Mouse (Mus musculus) intestine, postnatal 0 days (tissue): ENCODE results near the gene Nms. TPM values are rescaled to one million over a fixed set of nuclear protein-coding genes. Genes with fewer than 3 reads are reported as not detected.

Experiments used
- ATAC-seq: fragments of 200-750 bp; cut with Nextera tagmentation; 2 replicates; pipeline ENCODE4 v1.8.0; 2017; ENCODE audit warnings: mild to moderate bottlenecking, moderate TSS enrichment, moderate library complexity
- H3K27ac ChIP-seq: fragments of 300-500 bp; sonication (generic); 2 replicates; pipeline ENCODE4 v1.5.1; 2014; ENCODE audit warnings: mild to moderate bottlenecking, low read depth, low read length, moderate library complexity
- H3K27me3 ChIP-seq: fragments of 300-500 bp; sonication (generic); replicated peaks from 2 replicates; pipeline ENCODE4 v1.6.1; 2014; ENCODE audit warnings: low read length, mixed read lengths; ENCODE audit not compliant: control insufficient read depth, insufficient read depth
- H3K36me3 ChIP-seq: fragments of 300-500 bp; sonication (generic); 2 replicates; pipeline ENCODE4 v1.6.1; 2014; ENCODE audit warnings: mild to moderate bottlenecking, moderate library complexity; ENCODE audit not compliant: control insufficient read depth, insufficient read depth
- H3K4me1 ChIP-seq: fragments of 300-500 bp; sonication (generic); replicated peaks from 2 replicates; pipeline ENCODE4 v1.6.1; 2014; ENCODE audit warnings: antibody characterized with exemption, low read length, mixed read lengths; ENCODE audit not compliant: control insufficient read depth, insufficient read depth
- H3K4me2 ChIP-seq: fragments of 300-500 bp; sonication (generic); replicated peaks from 2 replicates; pipeline ENCODE4 v1.6.1; 2014; ENCODE audit warnings: low read depth, mild to moderate bottlenecking, moderate library complexity
- H3K4me3 ChIP-seq: fragments of 300-500 bp; sonication (generic); 2 replicates; pipeline ENCODE4 v1.5.1; 2014; ENCODE audit warnings: low read depth, low read length
- H3K9ac ChIP-seq: fragments of 300-500 bp; sonication (generic); 2 replicates; pipeline ENCODE4 v1.6.1; 2014; ENCODE audit warnings: mild to moderate bottlenecking, low read depth, low read length
- H3K9me3 ChIP-seq: fragments of 300-500 bp; sonication (generic); 2 replicates; pipeline ENCODE4 v1.6.1; 2016; ENCODE audit warnings: mixed run types; ENCODE audit not compliant: control insufficient read depth
- CTCF ChIP-seq: sonication (generic); IDR thresholded peaks from 2 replicates; pipeline ENCODE4 v1.5.1; 2016; ENCODE audit warnings: low read depth, mild to moderate bottlenecking, control low read depth, antibody characterized with exemption, moderate library complexity
- WGBS: fragments of 180-500 bp; shearing (Covaris S2); extraction: QIAGEN DNeasy Blood & Tissue Kit; methylation state at CpG from one replicate; pipeline ENCODE4 v1.1.7; 2014; 5-methylcytosine and 5-hydroxymethylcytosine counted together
- polyA plus RNA-seq: library from polyadenylated mRNA; unstranded; fragments of >200 nt; fragmentation: Nextera tagmentation; extraction: Ambion mirVana; gene quantifications from 2 replicates; pipeline ENCODE4 v1.2.1, GENCODE M21; 2015

Gene Nms
- polyA plus RNA-seq, 1 experiment from 2014 or later: not detected

GRCm38 (mm10) chr1:38987080-38987864 lies 48.3 kb downstream of the Nms start:
- no peak for TF ChIP-seq CTCF
- ATAC-seq: peak; percentile 96
- Histone ChIP-seq H3K9ac (peak overlapping the region; percentile 75), H3K4me3 (peak overlapping the region; percentile 76), H3K27ac (peak overlapping the region; percentile 77), H3K27me3 (no peaks in the 10 kb centered on the region), H3K9me3 (no peaks in the 10 kb centered on the region), H3K4me2 (peak overlapping the region; percentile 70), H3K4me1 (peaks cover 10% of the 10 kb centered on the region; the same call in 1 of the 2 replicates), H3K36me3 (peaks cover 10% of the 10 kb centered on the region; the same call in 1 of the 2 replicates)
- 1% methylated on average over 38 of the region's 38 CpGs for WGBS

- Histone ChIP-seq H3K36me3 (peaks cover 14% of the 10 kb centered on the region; the same call in 1 of the 2 replicates), H3K27me3 (no peaks in the 10 kb centered on the region), H3K9me3 (no peaks in the 10 kb centered on the region), H3K4me2 (peak overlapping the region; percentile 70), H3K4me3 (peak overlapping the region; percentile 76), H3K9ac (peak overlapping the region; percentile 75), H3K4me1 (peaks cover 10% of the 10 kb centered on the region; the same call in 1 of the 2 replicates), H3K27ac (peak overlapping the region; percentile 77)
- no peak for TF ChIP-seq CTCF
- 0% methylated on average over 25 of the region's 25 CpGs for WGBS
- ATAC-seq: peak; percentile 91
Observed at GRCm38 (mm10) chr1:38987865-38988211, 48.9 kb downstream of the Nms start.

GRCm38 (mm10) chr1:38988357-38988756 lies 49.4 kb downstream of the Nms start:
- peaks cover 10% of the 10 kb centered on the region; the same call in 1 of the 2 replicates for H3K4me1 ChIP-seq
- no peaks in the 10 kb centered on the region for H3K9me3 ChIP-seq
- peak overlapping the region; percentile 70 for H3K4me2 ChIP-seq
- TF ChIP-seq CTCF: no peak
- peak overlapping the region; percentile 75 for H3K9ac ChIP-seq
- no peak overlapping the region for H3K27ac ChIP-seq
- H3K36me3 ChIP-seq: peaks cover 18% of the 10 kb centered on the region
- no peaks in the 10 kb centered on the region for H3K27me3 ChIP-seq
- 12% methylated on average over 7 of the region's 7 CpGs for WGBS
- no peak for ATAC-seq
- peak overlapping the region; percentile 76 for H3K4me3 ChIP-seq

GRCm38 (mm10) chr1:38992365-38992764 lies 53.4 kb downstream of the Nms start:
- H3K9ac ChIP-seq: no peak overlapping the region
- no peak overlapping the region for H3K27ac ChIP-seq
- ATAC-seq: no peak
- no peaks in the 10 kb centered on the region for H3K9me3 ChIP-seq
- no peaks in the 10 kb centered on the region for H3K27me3 ChIP-seq
- 86% methylated on average over 3 of the region's 3 CpGs for WGBS
- H3K4me1 ChIP-seq: no peaks in the 10 kb centered on the region
- H3K4me2 ChIP-seq: no peak overlapping the region
- peaks cover 52% of the 10 kb centered on the region for H3K36me3 ChIP-seq
- no peak overlapping the region for H3K4me3 ChIP-seq
- no peak for TF ChIP-seq CTCF

Other genes starting within 250 kb of the Nms start
- gene Lonrf2, start 102.4 kb upstream of the Nms start, polyA plus RNA-seq: 0.38 and 0.52 TPM in 2 replicates
- 0.93 and 1.4 TPM in 2 replicates for gene Chst10, start 41.0 kb upstream of the Nms start, polyA plus RNA-seq
- 125 and 126 TPM in 2 replicates for gene Pdcl3, start 46.5 kb downstream of the Nms start, polyA plus RNA-seq